9 mouse cellular contexts compared by ENCODE assay signal in genomic region chr19:44554490-44554860, GRCm38 (mm10). TPM values are rescaled to one million over a fixed set of nuclear protein-coding genes. Genes with fewer than 3 reads are reported as not detected.
DNase-seq lines count a peak whose midpoint lies in the region; ATAC-seq and TF ChIP-seq lines count a peak whose summit lies in the region.
"Had no signal": no experiment of that assay in that cellular context is flagged by ENCODE, and none has a peak within 500 bp of the region (broad histone marks: within the 10 kb centered on the region; RNA-seq: fewer than 3 reads in every experiment).

No protein-coding gene starts in this region.

- peak overlapping the region; percentile 95 for H3K4me3 ChIP-seq in heart, adult 2 months
- H3K4me3 ChIP-seq in C2C12 (ENCODE audit: insufficient read depth, poor library complexity, severe bottlenecking), result peak overlapping the region; percentile 97
- H3K4me3 ChIP-seq in forebrain, embryonic 12.5 days (replicated peaks), result peak overlapping the region; percentile 89
- peak overlapping the region; percentile 77 to 88 for H3K4me3 ChIP-seq in liver, embryonic 14.5 days (ENCODE audit: insufficient read depth in 1 of 2, low read depth in 2 of 2, low read length in 2 of 2)
- H3K4me3 ChIP-seq in stomach, postnatal 0 days (ENCODE audit: low read depth, low read length), result peak overlapping the region; percentile 87

- H3K79me2 ChIP-seq in heart, adult 2 months (replicated peaks; ENCODE audit: control insufficient read depth, insufficient read depth, low read length), result peaks cover 6% of the 10 kb centered on the region
- peaks cover 26% of the 10 kb centered on the region for H3K79me2 ChIP-seq in C2C12 (ENCODE audit: control insufficient read depth, insufficient read depth)

- no peak for TF ChIP-seq EP300 in heart, adult 2 months (IDR thresholded peaks at IDR 0.05; ENCODE audit: insufficient read depth, low read depth, low read length)
- TF ChIP-seq EP300 in liver, embryonic 14.5 days (IDR thresholded peaks at IDR 0.05; ENCODE audit: low read depth), result no peak
- TF ChIP-seq EP300 in stomach, postnatal 0 days (optimal IDR thresholded peaks at IDR 0.05), result no peak

- no peak for DNase-seq in heart, adult 2 months
- no peak for DNase-seq in heart, postnatal 4 days
- DNase-seq in liver, embryonic 14.5 days (ENCODE audit: low read depth in 3 of 3, low spot score in 3 of 3), result no peak
- no peak for DNase-seq in stomach, postnatal 0 days (ENCODE audit: low spot score)
- DNase-seq in left cerebral cortex, adult 18-20 months (ENCODE audit: low spot score in 2 of 2), result no peak
- no peak for DNase-seq in ovary, postnatal 36 days (ENCODE audit: low spot score)

- TF ChIP-seq POLR2A in heart, adult 2 months (IDR thresholded peaks at IDR 0.05; ENCODE audit: insufficient read depth, low read depth, low read length), result no peak

- ATAC-seq in forebrain, embryonic 12.5 days (ENCODE audit: low FRiP score), result no peak
- ATAC-seq in liver, embryonic 14.5 days (ENCODE audit: insufficient read depth), result no peak
- peak; percentile 24; the same call in 1 of the 2 replicates for ATAC-seq in stomach, postnatal 0 days (ENCODE audit: low FRiP score, low TSS enrichment)

- peak overlapping the region; percentile 87 for H3K4me2 ChIP-seq in forebrain, embryonic 12.5 days
- peak overlapping the region; percentile 86 for H3K4me2 ChIP-seq in liver, embryonic 14.5 days (ENCODE audit: low read depth)
- peak overlapping the region; percentile 84 for H3K4me2 ChIP-seq in stomach, postnatal 0 days (replicated peaks; ENCODE audit: low read depth)

- H3K27me3 ChIP-seq in heart, adult 2 months (ENCODE audit: control insufficient read depth, insufficient read depth, low read length), result no peaks in the 10 kb centered on the region
- H3K27me3 ChIP-seq in C2C12 (ENCODE audit: control insufficient read depth, insufficient read depth, insufficient read length), result peaks cover under 1% of the 10 kb centered on the region
- peaks cover 15% of the 10 kb centered on the region for H3K27me3 ChIP-seq in forebrain, embryonic 12.5 days
- no peaks in the 10 kb centered on the region for H3K27me3 ChIP-seq in liver, embryonic 14.5 days (ENCODE audit: control insufficient read depth, insufficient read depth, low read length)
- no peaks in the 10 kb centered on the region for H3K27me3 ChIP-seq in stomach, postnatal 0 days (ENCODE audit: control insufficient read depth, insufficient read depth, low read length)

- peak overlapping the region; percentile 96 for H3K9ac ChIP-seq in heart, adult 2 months (ENCODE audit: low read depth, low read length)
- H3K9ac ChIP-seq in forebrain, embryonic 12.5 days, result peak overlapping the region; percentile 86
- H3K9ac ChIP-seq in liver, embryonic 14.5 days (replicated peaks), result peak overlapping the region; percentile 85
- H3K9ac ChIP-seq in stomach, postnatal 0 days (ENCODE audit: low read length), result peak overlapping the region; percentile 94

- no peak for TF ChIP-seq CTCF in heart, adult 2 months (IDR thresholded peaks at IDR 0.05)
- TF ChIP-seq CTCF in C2C12 (IDR thresholded peaks at IDR 0.05; ENCODE audit: control insufficient read depth, insufficient read depth, insufficient read length), result no peak
- no peak for TF ChIP-seq CTCF in liver, embryonic 14.5 days (IDR thresholded peaks at IDR 0.05; ENCODE audit: low read depth)
- TF ChIP-seq CTCF in stomach, postnatal 0 days (IDR thresholded peaks at IDR 0.05; ENCODE audit: low read depth), result no peak

- H3K36me3 ChIP-seq in heart, adult 2 months (ENCODE audit: control insufficient read depth, insufficient read depth, low read length), result peaks cover 16% of the 10 kb centered on the region
- H3K36me3 ChIP-seq in C2C12 (ENCODE audit: control insufficient read depth, insufficient read depth), result peaks cover 34% of the 10 kb centered on the region
- peaks cover 36% of the 10 kb centered on the region for H3K36me3 ChIP-seq in forebrain, embryonic 12.5 days (replicated peaks)
- peaks cover 28% of the 10 kb centered on the region for H3K36me3 ChIP-seq in liver, embryonic 14.5 days (replicated peaks; ENCODE audit: control insufficient read depth, insufficient read depth, low read depth)
- peaks cover 19% of the 10 kb centered on the region for H3K36me3 ChIP-seq in stomach, postnatal 0 days (ENCODE audit: control insufficient read depth, insufficient read depth, low read length)

- intact Hi-C loops in heart, adult 2 months (cut with DNase I), result no loop called here

- H3K79me3 ChIP-seq in C2C12 (ENCODE audit: low read depth), result peaks cover 21% of the 10 kb centered on the region

- peak overlapping the region; percentile 100 for H3ac ChIP-seq in C2C12 (ENCODE audit: control insufficient read depth, insufficient read length, low read depth)

- 2% methylated on average over 8 of the region's 8 CpGs for WGBS in heart, adult 2 months
- 5% methylated on average over 8 of the region's 8 CpGs for WGBS in forebrain, embryonic 12.5 days
- 3% methylated on average over 8 of the region's 8 CpGs for WGBS in liver, embryonic 14.5 days (ENCODE audit: insufficient replicate concordance)
- 4% methylated on average over 8 of the region's 8 CpGs for WGBS in stomach, postnatal 0 days

- peaks cover 5% of the 10 kb centered on the region for H3K4me1 ChIP-seq in heart, adult 2 months (ENCODE audit: control insufficient read depth, insufficient read depth, low read length)
- H3K4me1 ChIP-seq in forebrain, embryonic 12.5 days, result peaks cover 15% of the 10 kb centered on the region
- H3K4me1 ChIP-seq in liver, embryonic 14.5 days (replicated peaks; ENCODE audit: control insufficient read depth in 2 of 2, insufficient read depth in 2 of 2, low read length in 1 of 2), result peaks cover 2 to 5% of the 10 kb centered on the region in 2 experiments; a peak in 3 of 4 replicates
- H3K4me1 ChIP-seq in stomach, postnatal 0 days (replicated peaks; ENCODE audit: control insufficient read depth, insufficient read depth), result 0 out of 2 replicates have a peak, but pooled peaks cover 2% of the 10 kb centered on the region

- H3K27ac ChIP-seq in heart, adult 2 months, result peak overlapping the region; percentile 92
- no peak overlapping the region for H3K27ac ChIP-seq in forebrain, embryonic 12.5 days
- H3K27ac ChIP-seq in liver, embryonic 14.5 days, result no peak overlapping the region; the same call in 1 of the 2 replicates
- peak overlapping the region; percentile 71 for H3K27ac ChIP-seq in stomach, postnatal 0 days (replicated peaks)

- no peaks in the 10 kb centered on the region for H3K9me3 ChIP-seq in forebrain, embryonic 12.5 days
- no peaks in the 10 kb centered on the region for H3K9me3 ChIP-seq in liver, embryonic 14.5 days (ENCODE audit: control insufficient read depth, low read length)
- H3K9me3 ChIP-seq in stomach, postnatal 0 days (ENCODE audit: control insufficient read depth, low read length), result no peaks in the 10 kb centered on the region

TF ChIP-seq in C2C12, 6 proteins besides CTCF, POLR2A, EP300 and RAD21:
- TF ChIP-seq MYOG (IDR thresholded peaks at IDR 0.05; ENCODE audit: control insufficient read depth, extremely low read depth, insufficient read length) (no peak), CEBPB (IDR thresholded peaks at IDR 0.05; ENCODE audit: low read depth) (no peak), USF1 (IDR thresholded peaks at IDR 0.05; ENCODE audit: low read depth) (no peak), FOSL1 (IDR thresholded peaks at IDR 0.05; ENCODE audit: insufficient read depth, low read length, poor library complexity, severe bottlenecking) (no peak), MAX (IDR thresholded peaks at IDR 0.05) (no peak), MYOD1 (IDR thresholded peaks at IDR 0.05; ENCODE audit: control insufficient read depth, insufficient read length, low read depth) (no peak)

RNA-seq across cellular contexts. Expression of gene Ndufb8, which starts 0.8 kb away (rescaled TPM):
- total RNA-seq in heart, adult 2 months (2021), result 1,000 to 10,000 TPM; 1,693 to 1,987 TPM
- 2,415 and 3,048 TPM in 2 replicates for polyA plus RNA-seq in heart, adult 2 months (2012; rRNA removed)
- 1,000 to 10,000 TPM; 1,200 to 1,283 TPM for total RNA-seq in heart, postnatal 4 days (2021)
- 473 TPM for polyA plus RNA-seq in C2C12 (2012; fragmentation: generic; extraction: Trizol)
- polyA plus RNA-seq in forebrain, embryonic 12.5 days (2016; fragmentation: Nextera tagmentation; extraction: Ambion mirVana), result 378 and 384 TPM in 2 replicates
- polyA plus RNA-seq in liver, embryonic 14.5 days (2012; rRNA removed), result 209 and 212 TPM in 2 replicates
- polyA plus RNA-seq in liver, embryonic 14.5 days (2014; fragmentation: Nextera tagmentation; extraction: Ambion mirVana), result 347 and 349 TPM in 2 replicates
- 584 and 594 TPM in 2 replicates for polyA plus RNA-seq in stomach, postnatal 0 days (2015; fragmentation: Nextera tagmentation; extraction: Ambion mirVana)
- 100 to 1,000 TPM; 368 to 386 TPM for total RNA-seq in left cerebral cortex, adult 18-20 months (2021)

RNA-seq across cellular contexts. Expression of gene Gm20538, which starts 1.8 kb away (rescaled TPM):
- not detected for total RNA-seq in heart, adult 2 months (2021)
- not detected in 2 replicates for polyA plus RNA-seq in heart, adult 2 months (2012; rRNA removed)
- not detected for total RNA-seq in heart, postnatal 4 days (2021)
- polyA plus RNA-seq in C2C12 (2012; fragmentation: generic; extraction: Trizol), result not detected
- polyA plus RNA-seq in forebrain, embryonic 12.5 days (2016; fragmentation: Nextera tagmentation; extraction: Ambion mirVana), result not detected in 2 replicates
- not detected in 2 replicates for polyA plus RNA-seq in liver, embryonic 14.5 days (2012; rRNA removed)
- polyA plus RNA-seq in liver, embryonic 14.5 days (2014; fragmentation: Nextera tagmentation; extraction: Ambion mirVana), result not detected in 2 replicates
- 0.70 TPM in 1 of 2 replicates, not detected in the other for polyA plus RNA-seq in stomach, postnatal 0 days (2015; fragmentation: Nextera tagmentation; extraction: Ambion mirVana)
- not detected for total RNA-seq in left cerebral cortex, adult 18-20 months (2021)
- polyA plus RNA-seq: Patski had no signal

RNA-seq across cellular contexts. Expression of gene Hif1an, which starts 8.2 kb away (rescaled TPM):
- total RNA-seq in heart, adult 2 months (2021), result 10 to 100 TPM; 51.1 to 55.5 TPM
- polyA plus RNA-seq in heart, adult 2 months (2012; rRNA removed), result 23.6 and 49.8 TPM in 2 replicates
- total RNA-seq in heart, postnatal 4 days (2021), result 10 to 100 TPM; 43.7 to 44.5 TPM
- 13.5 TPM for polyA plus RNA-seq in C2C12 (2012; fragmentation: generic; extraction: Trizol)
- polyA plus RNA-seq in forebrain, embryonic 12.5 days (2016; fragmentation: Nextera tagmentation; extraction: Ambion mirVana), result 46.5 and 48.9 TPM in 2 replicates
- polyA plus RNA-seq in liver, embryonic 14.5 days (2012; rRNA removed), result 5.7 and 6.6 TPM in 2 replicates
- 6.5 and 7.2 TPM in 2 replicates for polyA plus RNA-seq in liver, embryonic 14.5 days (2014; fragmentation: Nextera tagmentation; extraction: Ambion mirVana)
- polyA plus RNA-seq in stomach, postnatal 0 days (2015; fragmentation: Nextera tagmentation; extraction: Ambion mirVana), result 10.1 and 10.5 TPM in 2 replicates
- total RNA-seq in left cerebral cortex, adult 18-20 months (2021), result 10 to 100 TPM; 33.5 to 34.2 TPM

RNA-seq across cellular contexts. Expression of gene Sec31b, which starts 8.8 kb away (rescaled TPM):
- total RNA-seq in heart, adult 2 months (2021), result 10 to 100 TPM in 1 of 2 experiments, 1 to 10 TPM in 1; 8.4 to 10.5 TPM
- 16.9 and 18.5 TPM in 2 replicates for polyA plus RNA-seq in heart, adult 2 months (2012; rRNA removed)
- total RNA-seq in heart, postnatal 4 days (2021), result 1 to 10 TPM; 3.9 to 4.2 TPM
- polyA plus RNA-seq in C2C12 (2012; fragmentation: generic; extraction: Trizol), result 0.01 TPM
- 0.36 and 0.42 TPM in 2 replicates for polyA plus RNA-seq in forebrain, embryonic 12.5 days (2016; fragmentation: Nextera tagmentation; extraction: Ambion mirVana)
- polyA plus RNA-seq in liver, embryonic 14.5 days (2012; rRNA removed), result 0.46 and 0.48 TPM in 2 replicates
- polyA plus RNA-seq in liver, embryonic 14.5 days (2014; fragmentation: Nextera tagmentation; extraction: Ambion mirVana), result 0.11 and 0.20 TPM in 2 replicates
- polyA plus RNA-seq in stomach, postnatal 0 days (2015; fragmentation: Nextera tagmentation; extraction: Ambion mirVana), result 0.19 and 0.34 TPM in 2 replicates
- total RNA-seq in left cerebral cortex, adult 18-20 months (2021), result under 1 TPM; 0.19 to 0.56 TPM

Comparison
In these comparisons a context has a peak if more than half of its experiments do, and no peak if none do; other contexts are left out.
1. H3K27ac ChIP-seq: peak in heart, adult 2 months (single experiment) and stomach, postnatal 0 days (single experiment); none in forebrain, embryonic 12.5 days (single experiment) and liver, embryonic 14.5 days (single experiment).
2. Peak in every context shown above with its lines, with median percentiles within 50 percentile points of each other: H3K4me3 ChIP-seq, H3K9ac ChIP-seq and H3K4me2 ChIP-seq.